ENCODE assay signal across 24 mouse cellular contexts in the genomic region with DNA sequence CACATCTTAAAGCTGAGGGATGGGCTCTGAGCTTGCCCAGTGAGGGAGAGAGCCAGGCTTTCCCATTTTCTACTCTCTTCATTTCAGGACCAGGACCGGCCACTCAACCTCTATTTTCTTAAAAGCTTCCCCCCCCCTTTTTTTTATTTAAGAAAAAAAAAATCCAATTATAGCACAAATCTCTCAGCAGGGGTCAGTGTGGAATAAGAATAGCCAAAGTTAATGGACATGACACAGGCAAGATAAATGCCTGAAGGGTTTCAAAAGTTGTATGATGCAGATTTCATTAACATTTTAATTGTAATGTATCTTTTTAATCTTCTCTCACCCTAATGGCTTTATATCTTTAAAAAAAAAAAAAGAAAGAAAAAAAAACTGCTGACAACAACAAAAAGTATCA. TPM values are rescaled to one million over a fixed set of nuclear protein-coding genes. Genes with fewer than 3 reads are reported as not detected.
DNase-seq lines count a peak whose midpoint lies in the region; ATAC-seq and TF ChIP-seq lines count a peak whose summit lies in the region.
"Had no signal": no experiment of that assay in that cellular context is flagged by ENCODE, and none has a peak within 500 bp of the region (broad histone marks: within the 10 kb centered on the region; RNA-seq: fewer than 3 reads in every experiment).

No protein-coding gene starts in this region.

- dilution Hi-C loops in CH12.LX (cut with MboI; ENCODE audit: extremely low pct_ligation_motif_present, extremely low pct_unique_long_range_greater_than_20kb, low sequenced_read_pairs) = no loop called here

- H3K27ac ChIP-seq in hindbrain, embryonic 13.5 days = 0 out of 2 replicates have a peak overlapping the region, but pooled peaks have one; percentile 14
- no peak overlapping the region for H3K27ac ChIP-seq in hindbrain, embryonic 16.5 days (ENCODE audit: low read depth, low read length)
- no peak overlapping the region for H3K27ac ChIP-seq in liver, postnatal 0 days (ENCODE audit: low read depth)
- H3K27ac ChIP-seq in liver, embryonic 11.5 days (ENCODE audit: low read depth, low read length) = no peak overlapping the region
- H3K27ac ChIP-seq in CH12.LX (ENCODE audit: insufficient read depth, low read depth) = no peak overlapping the region
- no peak overlapping the region for H3K27ac ChIP-seq in cerebellum, adult 2 months (ENCODE audit: insufficient read depth, low read length)
- H3K27ac ChIP-seq: embryonic facial prominence, embryonic 12.5 days; forebrain, embryonic 12.5 days; hindbrain, embryonic 15.5 days; limb, embryonic 10.5 days; macrophage; midbrain, embryonic 10.5 days had no signal

- 35% methylated on average over 1 of the region's 1 CpGs for WGBS in hindbrain, embryonic 13.5 days
- WGBS in hindbrain, embryonic 16.5 days = 65% methylated on average over 1 of the region's 1 CpGs
- WGBS in liver, postnatal 0 days (ENCODE audit: insufficient replicate concordance) = 70% methylated on average over 1 of the region's 1 CpGs
- 67% methylated on average over 1 of the region's 1 CpGs for WGBS in liver, embryonic 11.5 days
- WGBS in cerebellum, adult 2 months = 86% methylated on average over 1 of the region's 1 CpGs

- TF ChIP-seq RAD21 in CH12.LX (IDR thresholded peaks at IDR 0.05; ENCODE audit: low read depth, low read length) = peak; percentile 36

- no peak for ATAC-seq in hindbrain, embryonic 13.5 days (ENCODE audit: low FRiP score)
- ATAC-seq in hindbrain, embryonic 16.5 days = no peak
- ATAC-seq in liver, postnatal 0 days = no peak
- ATAC-seq in liver, embryonic 11.5 days (replicated peaks; ENCODE audit: low FRiP score) = no peak
- ATAC-seq: activated CD4-positive, CD25-positive, alpha-beta regulatory T cell, adult 4 months had no signal

- peak; percentile 28 for TF ChIP-seq CTCF in liver, postnatal 0 days (IDR thresholded peaks at IDR 0.05; ENCODE audit: low read depth)
- peak in 1 of 2 experiments; percentile 43; a peak in 2 of 4 replicates for TF ChIP-seq CTCF in CH12.LX (conservative IDR thresholded peaks at IDR 0.05 in 1 of 2, IDR thresholded peaks at IDR 0.05 in 1 of 2; ENCODE audit: low read depth in 2 of 2, low read length in 2 of 2)
- no peak for TF ChIP-seq CTCF in cerebellum, adult 2 months (IDR thresholded peaks at IDR 0.05; ENCODE audit: borderline replicate concordance, insufficient read depth, low read depth, low read length)

- DNase-seq in liver, postnatal 0 days = no peak
- no peak for DNase-seq in liver, embryonic 11.5 days (ENCODE audit: low spot score)
- DNase-seq in CH12.LX (ENCODE audit: extremely low read depth) (no peak), NIH3T3 (ENCODE audit: low read depth) (peak; percentile 65)
- no peak for DNase-seq in cerebellum, adult 2 months
- DNase-seq: adrenal gland, postnatal 10 days; cerebellum, adult 18-20 months; cerebellum, postnatal 25 days; heart, postnatal 36 days; kidney, adult 11 months; liver; lung, adult 2 months; thymus, adult 2 months; thymus, postnatal 4 days had no signal

- peaks cover 31% of the 10 kb centered on the region for H3K4me1 ChIP-seq in hindbrain, embryonic 13.5 days (replicated peaks)
- peaks cover 20% of the 10 kb centered on the region; the same call in 1 of the 2 replicates for H3K4me1 ChIP-seq in hindbrain, embryonic 16.5 days (ENCODE audit: control insufficient read depth, insufficient read depth, low read depth, low read length)
- H3K4me1 ChIP-seq in liver, postnatal 0 days (ENCODE audit: insufficient read depth) = peaks cover 31% of the 10 kb centered on the region
- peaks cover 7% of the 10 kb centered on the region; the same call in 1 of the 2 replicates for H3K4me1 ChIP-seq in liver, embryonic 11.5 days (replicated peaks; ENCODE audit: control insufficient read depth, insufficient read depth, low read length)
- peaks cover 3 to 23% of the 10 kb centered on the region in 2 experiments; a peak in 3 of 4 replicates for H3K4me1 ChIP-seq in CH12.LX (ENCODE audit: control insufficient read depth in 1 of 2, insufficient read depth in 2 of 2)
- peaks cover 57% of the 10 kb centered on the region for H3K4me1 ChIP-seq in cerebellum, adult 2 months (ENCODE audit: control insufficient read depth, insufficient read depth, low read length)

- H3K4me3 ChIP-seq in hindbrain, embryonic 13.5 days = no peak overlapping the region
- H3K4me3 ChIP-seq in hindbrain, embryonic 16.5 days (ENCODE audit: low read length) = no peak overlapping the region
- no peak overlapping the region for H3K4me3 ChIP-seq in liver, postnatal 0 days (ENCODE audit: low read depth, low read length)
- H3K4me3 ChIP-seq in liver, embryonic 11.5 days (ENCODE audit: low read depth, low read length) = no peak overlapping the region
- no peak overlapping the region for H3K4me3 ChIP-seq in CH12.LX (replicated peaks in 1 of 3; ENCODE audit: low read depth in 2 of 3, low read length in 2 of 3, poor library complexity in 1 of 3)
- no peak overlapping the region for H3K4me3 ChIP-seq in cerebellum, adult 2 months (replicated peaks; ENCODE audit: insufficient read depth, low read depth, low read length)
- H3K4me3 ChIP-seq: embryonic facial prominence, embryonic 12.5 days; forebrain, embryonic 12.5 days; heart, embryonic 12.5 days; hindbrain, embryonic 15.5 days; limb, embryonic 10.5 days; midbrain, embryonic 10.5 days had no signal

- no peak overlapping the region for H3K9ac ChIP-seq in hindbrain, embryonic 13.5 days
- no peak overlapping the region for H3K9ac ChIP-seq in hindbrain, embryonic 16.5 days (ENCODE audit: low read depth, low read length)
- no peak overlapping the region for H3K9ac ChIP-seq in liver, postnatal 0 days (replicated peaks)
- no peak overlapping the region for H3K9ac ChIP-seq in liver, embryonic 11.5 days (ENCODE audit: low read depth, low read length)
- H3K9ac ChIP-seq in CH12.LX (ENCODE audit: insufficient read depth, low read depth) = no peak overlapping the region
- H3K9ac ChIP-seq: embryonic facial prominence, embryonic 12.5 days; forebrain, embryonic 12.5 days; heart, embryonic 12.5 days; hindbrain, embryonic 15.5 days had no signal

- no peak overlapping the region for H3K4me2 ChIP-seq in hindbrain, embryonic 13.5 days
- no peak overlapping the region for H3K4me2 ChIP-seq in hindbrain, embryonic 16.5 days (ENCODE audit: low read length)
- H3K4me2 ChIP-seq in liver, postnatal 0 days (ENCODE audit: low read depth, low read length) = no peak overlapping the region
- no peak overlapping the region for H3K4me2 ChIP-seq in liver, embryonic 11.5 days
- no peak overlapping the region for H3K4me2 ChIP-seq in CH12.LX (ENCODE audit: insufficient read depth, low read depth, poor library complexity, severe bottlenecking)
- H3K4me2 ChIP-seq: embryonic facial prominence, embryonic 12.5 days; forebrain, embryonic 12.5 days; heart, embryonic 12.5 days; hindbrain, embryonic 15.5 days had no signal

- no peak for TF ChIP-seq EP300 in liver, postnatal 0 days (IDR thresholded peaks at IDR 0.05; ENCODE audit: low read depth)
- TF ChIP-seq EP300 in CH12.LX (IDR thresholded peaks at IDR 0.05; ENCODE audit: low read length) = no peak

- H3K36me3 ChIP-seq in hindbrain, embryonic 13.5 days = no peaks in the 10 kb centered on the region
- H3K36me3 ChIP-seq in hindbrain, embryonic 16.5 days (ENCODE audit: control insufficient read depth, insufficient read depth, low read length) = no peaks in the 10 kb centered on the region
- no peaks in the 10 kb centered on the region for H3K36me3 ChIP-seq in liver, postnatal 0 days (replicated peaks; ENCODE audit: insufficient read depth, low read length)
- H3K36me3 ChIP-seq in liver, embryonic 11.5 days (ENCODE audit: control insufficient read depth, insufficient read depth, low read length) = no peaks in the 10 kb centered on the region
- no peaks in the 10 kb centered on the region for H3K36me3 ChIP-seq in CH12.LX (replicated peaks in 1 of 2; ENCODE audit: control insufficient read depth in 1 of 2, insufficient read depth in 1 of 2, low read length in 1 of 2)
- H3K36me3 ChIP-seq: embryonic facial prominence, embryonic 12.5 days; forebrain, embryonic 12.5 days; heart, embryonic 12.5 days; hindbrain, embryonic 15.5 days; limb, embryonic 10.5 days; midbrain, embryonic 10.5 days had no signal

- no peaks in the 10 kb centered on the region for H3K9me3 ChIP-seq in hindbrain, embryonic 13.5 days
- no peaks in the 10 kb centered on the region for H3K9me3 ChIP-seq in hindbrain, embryonic 16.5 days (ENCODE audit: control insufficient read depth, low read length)
- no peaks in the 10 kb centered on the region for H3K9me3 ChIP-seq in liver, postnatal 0 days (ENCODE audit: low read length)
- no peaks in the 10 kb centered on the region for H3K9me3 ChIP-seq in liver, embryonic 11.5 days (ENCODE audit: control insufficient read depth, low read length)
- H3K9me3 ChIP-seq in CH12.LX (replicated peaks; ENCODE audit: low read length) = no peaks in the 10 kb centered on the region
- H3K9me3 ChIP-seq: embryonic facial prominence, embryonic 12.5 days; forebrain, embryonic 12.5 days; heart, embryonic 12.5 days; hindbrain, embryonic 15.5 days; limb, embryonic 10.5 days; midbrain, embryonic 10.5 days had no signal

- H3K79me2 ChIP-seq in CH12.LX (replicated peaks; ENCODE audit: control insufficient read depth, extremely low read depth, insufficient read depth, poor library complexity, severe bottlenecking) = no peaks in the 10 kb centered on the region; the same call in 1 of the 2 replicates

- TF ChIP-seq POLR2A in CH12.LX (IDR thresholded peaks at IDR 0.05; ENCODE audit: low read depth, low read length) = no peak
- TF ChIP-seq POLR2A in cerebellum, adult 2 months (IDR thresholded peaks at IDR 0.05; ENCODE audit: borderline replicate concordance, insufficient read depth, low read length) = no peak

- in situ Hi-C loops in CH12.LX (cut with MboI; ENCODE audit: low pct_ligation_motif_present, low pct_unique_long_range_greater_than_20kb, low sequenced_read_pairs) = no loop called here

- H3K27me3 ChIP-seq in hindbrain, embryonic 13.5 days = peaks cover 37% of the 10 kb centered on the region
- H3K27me3 ChIP-seq in hindbrain, embryonic 16.5 days (replicated peaks; ENCODE audit: control insufficient read depth, insufficient read depth, low read length) = 0 out of 2 replicates have a peak, but pooled peaks cover 5% of the 10 kb centered on the region
- peaks cover 13% of the 10 kb centered on the region for H3K27me3 ChIP-seq in liver, postnatal 0 days (ENCODE audit: insufficient read depth, low read length)
- peaks cover 34% of the 10 kb centered on the region for H3K27me3 ChIP-seq in liver, embryonic 11.5 days (replicated peaks; ENCODE audit: control insufficient read depth, insufficient read depth, low read length)
- H3K27me3 ChIP-seq in CH12.LX (replicated peaks) = peaks cover 28% of the 10 kb centered on the region
- no peaks in the 10 kb centered on the region for H3K27me3 ChIP-seq in cerebellum, adult 2 months (ENCODE audit: control insufficient read depth, insufficient read depth, low read length)

RNA-seq across cellular contexts. Expression of gene Nacc2, which starts 5.4 kb away (rescaled TPM):
- polyA plus RNA-seq in hindbrain, embryonic 13.5 days (2015; fragmentation: Nextera tagmentation; extraction: Ambion mirVana) = 12.4 and 14.2 TPM in 2 replicates
- 24.5 and 25.8 TPM in 2 replicates for polyA plus RNA-seq in hindbrain, embryonic 16.5 days (2015; fragmentation: Nextera tagmentation; extraction: Ambion mirVana)
- polyA plus RNA-seq in liver, postnatal 0 days (2015; fragmentation: Nextera tagmentation; extraction: Ambion mirVana) = 3.9 and 4.9 TPM in 2 replicates
- 4.0 TPM in 2 replicates for polyA plus RNA-seq in liver, embryonic 11.5 days (2014; fragmentation: Nextera tagmentation; extraction: Ambion mirVana)
- total RNA-seq in CH12.LX (2012; rRNA removed) (1.6 and 2.3 TPM in 2 replicates), CH12.LX (2014; rRNA removed) (0.59 and 0.88 TPM in 2 replicates)
- polyA plus RNA-seq in CH12.LX (2012; ENCODE audit: insufficient read length, low read depth) = 1.1 TPM in 2 replicates
- 117 and 124 TPM in 2 replicates for polyA plus RNA-seq in cerebellum, adult 2 months (2012; rRNA removed)
